Mouse (Mus musculus): Measurements from ENCODE around the gene Whrn.

DNA sequence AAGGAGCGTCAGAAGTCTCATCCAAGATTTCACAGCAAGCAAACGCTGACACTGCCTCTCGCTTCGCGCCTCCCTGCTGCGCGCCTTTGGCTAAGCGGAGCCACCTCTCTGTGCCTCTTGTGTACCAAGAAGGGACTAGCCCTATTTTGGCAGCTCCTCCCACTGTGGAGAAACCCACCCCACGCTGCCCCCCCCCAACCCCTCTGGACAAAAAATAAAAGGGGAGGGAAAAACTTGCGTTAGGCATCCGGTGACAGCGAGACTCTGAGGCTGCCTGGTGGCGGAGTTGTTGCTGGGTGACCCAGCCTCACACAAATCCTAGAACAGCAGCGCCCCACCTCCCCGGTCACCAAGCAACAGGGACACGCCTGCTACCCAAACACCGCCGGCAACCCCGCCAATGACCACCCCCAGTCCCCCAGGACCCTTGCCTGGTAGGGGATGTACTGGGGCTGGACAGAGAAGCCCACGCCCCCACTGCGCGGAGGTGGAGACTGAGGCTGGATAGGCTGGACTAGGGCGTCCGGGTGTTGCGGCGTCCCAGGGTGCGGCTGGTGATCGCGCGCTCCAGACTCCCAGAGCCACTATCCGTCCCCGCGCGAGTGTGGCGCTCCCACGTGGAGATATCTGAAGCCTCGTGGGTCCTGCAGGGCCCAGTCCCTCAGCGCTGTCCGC lies 85.7 kb downstream of the Whrn start:
- TF ChIP-seq POLR2A (IDR thresholded peaks at IDR 0.05; ENCODE audit: extremely low read depth, insufficient read depth, low read length) (no peak), CTCF (IDR thresholded peaks at IDR 0.05; ENCODE audit: low read depth, low read length) (no peak)
